Mouse (Mus musculus) small intestine, adult 2 months (tissue): Measurements from ENCODE around the gene Smyd4. TPM values are rescaled to one million over a fixed set of nuclear protein-coding genes. Genes with fewer than 3 reads are reported as not detected.

Source experiments
- H3K27ac ChIP-seq: fragments of 200-500 bp; 2 replicates; pipeline ENCODE4 v1.5.1; 2012; ENCODE audit warnings: low read depth, low read length, control low read depth, inconsistent platforms; ENCODE audit not compliant: insufficient read depth
- H3K27me3 ChIP-seq: fragments of 200-500 bp; 2 replicates; pipeline ENCODE4 v1.6.1; 2012; ENCODE audit warnings: mild to moderate bottlenecking, moderate library complexity, low read length, inconsistent platforms; ENCODE audit not compliant: control insufficient read depth, insufficient read depth
- H3K36me3 ChIP-seq: fragments of 200-500 bp; 2 replicates; pipeline ENCODE4 v1.6.1; 2012; ENCODE audit warnings: mild to moderate bottlenecking, low read length, control low read depth, inconsistent platforms; ENCODE audit not compliant: control insufficient read depth, insufficient read depth
- H3K4me1 ChIP-seq: fragments of 200-500 bp; 2 replicates; pipeline ENCODE4 v1.6.1; 2012; ENCODE audit warnings: low read length, inconsistent platforms, mixed read lengths; ENCODE audit not compliant: control insufficient read depth, insufficient read depth, insufficient read length
- H3K4me3 ChIP-seq: fragments of 200-500 bp; 2 replicates; pipeline ENCODE4 v1.5.1; 2012; ENCODE audit warnings: low read depth, mild to moderate bottlenecking, control low read depth, inconsistent platforms, low read length, moderate library complexity
- CTCF ChIP-seq: fragments of 200-500 bp; IDR thresholded peaks from 2 replicates; pipeline ENCODE4 v1.5.1; 2012; ENCODE audit warnings: low read depth, mild to moderate bottlenecking, control low read depth, inconsistent platforms, low read length, moderate library complexity, mixed read lengths; ENCODE audit not compliant: insufficient replicate concordance, insufficient read length; ENCODE audit errors: extremely low read depth
- POLR2A ChIP-seq: fragments of 200-500 bp; IDR thresholded peaks from 2 replicates; pipeline ENCODE4 v1.6.1; 2012; ENCODE audit warnings: low read depth, mild to moderate bottlenecking, control low read depth, inconsistent platforms, low read length, moderate library complexity
- WGBS: fragments of 180-500 bp; shearing (Covaris S2); methylation state at CpG from one replicate; pipeline ENCODE4 v1.1.7; 2018; 5-methylcytosine and 5-hydroxymethylcytosine counted together
- polyA plus RNA-seq: library from polyadenylated mRNA; depleted of rRNA; stranded (reverse); fragments of >200 nt; gene quantifications from 2 replicates; pipeline ENCODE4 v1.2.3, GENCODE M21; 2012

Smyd4 gene
- polyA plus RNA-seq, 1 experiment, result 1.4 TPM

DNA sequence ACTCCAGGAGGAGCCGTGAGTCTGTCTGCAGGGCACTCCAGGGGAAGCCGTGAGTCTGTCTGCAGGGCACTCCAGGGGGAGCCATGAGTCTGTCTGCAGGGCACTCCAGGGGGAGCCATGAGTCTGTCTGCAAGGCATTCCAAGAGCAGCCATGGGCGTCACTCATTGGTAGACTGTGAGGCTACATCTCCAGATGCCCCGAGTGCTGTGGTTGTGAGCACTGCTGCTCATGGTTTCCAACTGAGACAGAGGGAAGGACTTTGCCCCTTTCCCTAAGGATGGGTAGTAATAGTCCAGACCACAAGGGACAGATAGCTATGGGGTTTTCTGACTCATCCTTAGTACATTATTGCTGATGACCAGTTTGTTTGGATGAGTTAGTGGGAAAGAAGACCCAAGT, 57.9 kb downstream of the Smyd4 start:
- no peaks in the 10 kb centered on the region for H3K4me1 ChIP-seq
- H3K27ac ChIP-seq, result no peak overlapping the region
- no peaks in the 10 kb centered on the region for H3K27me3 ChIP-seq
- H3K4me3 ChIP-seq, result no peak overlapping the region
- 0 out of 2 replicates have a peak, but pooled peaks cover 2% of the 10 kb centered on the region for H3K36me3 ChIP-seq
- WGBS, result 81% methylated on average over 4 of the region's 4 CpGs
- TF ChIP-seq POLR2A (no peak), CTCF (no peak)

DNA sequence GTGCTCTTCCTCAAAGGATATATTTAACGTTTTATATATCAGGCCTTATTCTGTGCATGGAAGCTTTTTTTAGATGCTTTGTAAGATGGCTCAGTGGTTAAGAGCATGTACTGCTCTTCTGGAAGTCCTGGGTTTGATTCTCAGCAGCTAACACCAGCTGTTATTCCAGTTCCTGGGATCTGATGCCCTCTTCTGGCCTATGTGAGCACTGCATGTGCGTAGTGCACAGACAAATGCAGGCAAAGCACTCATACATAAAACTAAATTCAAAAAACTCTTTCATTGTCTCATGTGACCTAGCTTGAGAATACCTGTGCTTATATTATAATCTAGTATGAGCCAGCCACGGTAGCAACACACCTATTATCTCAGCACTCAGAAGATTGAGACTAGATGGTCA, 58.6 kb downstream of the Smyd4 start:
- H3K27ac ChIP-seq, result no peak overlapping the region
- WGBS, result 56% methylated on average over 3 of the region's 3 CpGs
- H3K4me3 ChIP-seq, result no peak overlapping the region
- 0 out of 2 replicates have a peak, but pooled peaks cover 2% of the 10 kb centered on the region for H3K36me3 ChIP-seq
- no peak for TF ChIP-seq POLR2A
- peak; percentile 50; the same call in 1 of the 2 replicates for TF ChIP-seq CTCF
- H3K4me1 ChIP-seq, result no peaks in the 10 kb centered on the region
- H3K27me3 ChIP-seq, result no peaks in the 10 kb centered on the region

DNA sequence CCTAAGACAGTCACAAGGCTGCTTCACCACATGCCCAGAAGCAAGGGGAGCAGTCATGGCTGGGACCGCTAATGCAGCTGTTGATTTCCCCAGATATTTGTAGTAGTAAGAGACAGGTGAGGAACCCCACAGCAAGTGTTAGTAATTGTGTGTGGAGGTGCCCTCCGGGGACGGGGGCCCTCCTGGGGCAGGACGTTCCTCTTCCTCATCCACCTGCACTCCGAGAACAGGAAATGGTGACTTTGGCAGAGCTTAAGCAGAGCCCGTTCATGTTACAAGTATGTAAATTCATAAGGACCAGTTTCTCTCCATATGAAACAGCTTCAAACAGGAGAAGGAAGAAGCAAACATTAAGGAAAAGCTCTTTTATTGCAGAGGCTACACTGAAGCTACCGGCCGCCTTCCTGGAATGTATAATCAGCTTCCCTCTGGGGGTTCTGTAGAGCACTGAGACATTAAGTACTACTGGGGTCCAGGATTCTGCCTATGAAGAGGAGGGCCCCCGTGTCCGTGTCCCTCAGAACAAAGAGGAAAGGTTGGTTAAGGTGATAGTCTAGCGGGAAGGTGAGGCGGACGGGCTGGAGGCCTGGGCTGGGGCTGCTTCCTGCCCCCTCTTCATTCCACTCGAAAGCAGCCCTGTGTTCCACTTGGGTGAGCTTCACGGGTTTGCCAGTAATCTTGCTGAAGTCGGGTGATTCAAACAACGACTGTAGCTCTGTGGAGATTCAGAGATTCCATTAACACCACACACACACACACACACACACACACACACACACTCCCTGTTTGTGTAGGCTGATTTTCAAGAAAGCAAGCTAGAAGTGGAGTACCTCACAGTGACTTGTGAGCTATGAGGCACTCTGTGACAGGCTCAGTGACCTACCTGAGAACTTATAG, 61.7 kb downstream of the Smyd4 start:
- Histone ChIP-seq H3K36me3 (no peaks in the 10 kb centered on the region), H3K27ac (no peak overlapping the region), H3K4me1 (no peaks in the 10 kb centered on the region), H3K27me3 (no peaks in the 10 kb centered on the region), H3K4me3 (no peak overlapping the region)
- WGBS, result 60% methylated on average over 17 of the region's 17 CpGs
- TF ChIP-seq POLR2A, result no peak
- no peak for TF ChIP-seq CTCF

DNA sequence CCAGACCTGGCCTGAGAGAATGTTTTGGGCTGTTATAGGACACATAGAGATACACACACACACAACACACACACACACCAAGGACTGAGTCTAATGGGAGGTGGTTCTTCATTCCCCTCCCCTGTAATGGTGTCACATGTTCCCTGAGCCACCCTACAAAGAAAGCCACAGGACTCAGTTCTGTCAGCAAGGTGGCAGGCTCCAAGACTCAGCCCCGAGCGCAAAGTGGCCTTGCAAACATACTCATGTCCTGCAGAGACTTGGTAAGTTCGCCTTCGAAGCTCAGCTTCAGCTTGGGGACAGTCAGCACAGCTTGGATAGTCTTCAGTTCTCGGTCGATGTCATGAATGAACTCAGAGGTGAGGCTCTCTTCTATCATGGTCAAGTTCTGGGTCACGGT, 62.4 kb downstream of the Smyd4 start:
- H3K27ac ChIP-seq, result no peak overlapping the region
- H3K27me3 ChIP-seq, result no peaks in the 10 kb centered on the region
- TF ChIP-seq POLR2A (no peak), CTCF (no peak)
- H3K4me1 ChIP-seq, result no peaks in the 10 kb centered on the region
- no peaks in the 10 kb centered on the region for H3K36me3 ChIP-seq
- H3K4me3 ChIP-seq, result no peak overlapping the region
- WGBS, result 90% methylated on average over 7 of the region's 7 CpGs

DNA sequence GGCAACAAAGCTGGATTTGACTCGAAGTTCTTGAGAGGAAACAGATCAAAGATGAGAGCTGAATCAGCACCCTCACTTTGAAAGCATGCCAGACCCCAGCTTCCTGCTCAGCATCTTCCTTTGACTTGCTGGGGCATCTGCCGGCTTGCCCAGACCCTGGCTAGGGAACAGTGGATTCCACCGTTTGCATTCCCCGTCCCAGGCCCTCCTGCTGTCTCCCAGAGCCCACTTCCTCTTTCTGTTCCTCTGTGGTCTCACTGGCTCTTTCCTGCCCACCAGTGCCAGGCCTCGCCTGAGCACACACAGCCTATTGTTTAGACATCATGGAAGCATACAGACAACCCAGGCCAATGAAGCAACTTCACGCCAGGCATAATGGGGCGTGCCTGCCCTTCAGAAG, 66.9 kb downstream of the Smyd4 start:
- no peak overlapping the region for H3K27ac ChIP-seq
- no peaks in the 10 kb centered on the region for H3K27me3 ChIP-seq
- H3K4me1 ChIP-seq, result no peaks in the 10 kb centered on the region
- 50% methylated on average over 7 of the region's 7 CpGs for WGBS
- no peak overlapping the region for H3K4me3 ChIP-seq
- H3K36me3 ChIP-seq, result no peaks in the 10 kb centered on the region
- no peak for TF ChIP-seq POLR2A
- TF ChIP-seq CTCF, result no peak

DNA sequence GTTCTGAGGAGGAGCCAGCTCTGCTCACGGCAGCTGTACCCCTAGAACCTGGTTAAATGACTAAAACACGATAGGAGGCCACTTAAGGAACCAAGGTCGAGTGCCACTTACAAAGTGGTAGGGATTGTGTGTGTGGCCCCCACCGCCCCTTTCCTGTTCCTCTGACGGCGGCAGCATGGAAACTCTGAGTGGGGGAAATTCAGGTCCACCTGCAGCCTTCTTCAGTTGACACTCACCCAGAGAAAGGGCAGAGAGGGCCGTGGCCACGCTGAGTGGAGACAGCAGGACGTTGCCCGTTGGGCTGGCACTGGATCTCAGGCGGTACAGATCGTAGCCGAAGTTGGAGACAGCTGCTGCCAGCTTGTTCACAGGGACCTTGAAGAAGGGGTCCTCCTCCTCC, 67.8 kb downstream of the Smyd4 start:
- H3K27me3 ChIP-seq, result no peaks in the 10 kb centered on the region
- no peak overlapping the region for H3K27ac ChIP-seq
- no peak overlapping the region for H3K4me3 ChIP-seq
- H3K36me3 ChIP-seq, result no peaks in the 10 kb centered on the region
- TF ChIP-seq CTCF (no peak), POLR2A (no peak)
- no peaks in the 10 kb centered on the region for H3K4me1 ChIP-seq
- WGBS, result 77% methylated on average over 13 of the region's 13 CpGs

DNA sequence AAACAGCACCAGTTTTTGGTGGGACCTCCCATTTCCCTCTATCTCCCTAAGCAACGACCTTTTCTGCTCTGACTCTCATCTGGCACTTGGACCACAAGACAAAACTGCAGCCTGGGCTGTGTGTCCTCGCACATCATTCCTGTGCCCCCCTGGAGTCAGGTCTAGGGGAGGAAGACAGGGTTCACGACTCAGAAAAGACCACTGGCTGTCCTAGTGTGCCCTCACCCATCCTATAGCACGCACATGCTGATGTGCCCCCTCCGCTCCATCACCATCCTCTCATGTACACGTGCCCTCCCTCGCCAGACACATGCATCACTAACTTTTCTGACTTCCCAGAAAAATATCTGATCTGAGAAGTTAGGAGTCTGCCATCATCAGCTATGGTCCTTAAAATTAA, 71.8 kb downstream of the Smyd4 start:
- H3K4me1 ChIP-seq, result no peaks in the 10 kb centered on the region

More for the DNA sequence above, 71.8 kb downstream of the Smyd4 start:
- Histone ChIP-seq H3K4me3 (no peak overlapping the region), H3K27ac (no peak overlapping the region), H3K27me3 (no peaks in the 10 kb centered on the region), H3K36me3 (no peaks in the 10 kb centered on the region)
- WGBS, result 80% methylated on average over 7 of the region's 7 CpGs
- no peak for TF ChIP-seq POLR2A
- no peak for TF ChIP-seq CTCF
